Mouse (Mus musculus) embryonic facial prominence, embryonic 12.5 days (tissue): Measurements from ENCODE around the gene Ush2a. TPM values are rescaled to one million over a fixed set of nuclear protein-coding genes. Genes with fewer than 3 reads are reported as not detected.
A peak's percentile ranks its signal among the peaks of the same experiment; 100 is the strongest.

Source experiments
- ATAC-seq: fragments of 200-750 bp; cut with Nextera tagmentation; 2 replicates; pipeline ENCODE4 v1.8.0; 2017; ENCODE audit not compliant: insufficient number of reproducible peaks, insufficient read depth, low FRiP score, low TSS enrichment
- H3K27ac ChIP-seq: fragments of 300-500 bp; sonication (generic); 2 replicates; pipeline ENCODE4 v1.5.1; 2016; ENCODE audit warnings: mild to moderate bottlenecking
- H3K27me3 ChIP-seq: fragments of 300-500 bp; sonication (generic); 2 replicates; pipeline ENCODE4 v1.6.1; 2016; ENCODE audit warnings: mild to moderate bottlenecking, moderate library complexity
- H3K36me3 ChIP-seq: fragments of 300-500 bp; sonication (generic); 2 replicates; pipeline ENCODE4 v1.6.1; 2016; ENCODE audit warnings: mild to moderate bottlenecking
- H3K4me1 ChIP-seq: fragments of 300-500 bp; sonication (generic); 2 replicates; pipeline ENCODE4 v1.6.1; 2016
- H3K4me2 ChIP-seq: fragments of 300-500 bp; sonication (generic); replicated peaks from 2 replicates; pipeline ENCODE4 v1.6.1; 2016; ENCODE audit warnings: mild to moderate bottlenecking, moderate library complexity
- H3K4me3 ChIP-seq: fragments of 300-500 bp; sonication (generic); 2 replicates; pipeline ENCODE4 v1.5.1; 2016; ENCODE audit warnings: mild to moderate bottlenecking
- H3K9ac ChIP-seq: fragments of 300-500 bp; sonication (generic); 2 replicates; pipeline ENCODE4 v1.6.1; 2016; ENCODE audit warnings: mild to moderate bottlenecking, moderate library complexity
- H3K9me3 ChIP-seq: fragments of 300-500 bp; sonication (generic); 2 replicates; pipeline ENCODE4 v1.6.1; 2016; ENCODE audit warnings: mild to moderate bottlenecking, moderate library complexity
- WGBS: fragments of 180-500 bp; shearing (Covaris S2); methylation state at CpG from one replicate; pipeline ENCODE4 v1.1.7; 2016; 5-methylcytosine and 5-hydroxymethylcytosine counted together
- polyA plus RNA-seq: library from polyadenylated mRNA; unstranded; fragments of >200 nt; fragmentation: Nextera tagmentation; extraction: Ambion mirVana; gene quantifications from 2 replicates; pipeline ENCODE4 v1.2.1, GENCODE M21; 2016

Ush2a gene
- polyA plus RNA-seq, result 0.05 and 0.09 TPM in 2 replicates

- Histone ChIP-seq H3K9me3 (no peaks in the 10 kb centered on the region), H3K27ac (no peak within 1 kb of the TSS), H3K36me3 (no peaks in the 10 kb centered on the region), H3K4me1 (peaks cover 10% of the 10 kb centered on the region; the same call in 1 of the 2 replicates), H3K4me2 (no peak within 1 kb of the TSS), H3K4me3 (no peak within 1 kb of the TSS), H3K9ac (no peak within 1 kb of the TSS), H3K27me3 (no peaks in the 10 kb centered on the region)
- WGBS, result 56% methylated on average over 10 of the region's 10 CpGs
- no peak for ATAC-seq
These were observed at the start of gene Ush2a for GRCm38 (mm10) chr1:188261903-188262682. Gene Ush2a (plus strand): TSS chr1:188262023.

GRCm38 (mm10) chr1:188214885-188215611, 46.8 kb upstream of the Ush2a start:
- no peak overlapping the region for H3K4me3 ChIP-seq
- 56% methylated on average over 10 of the region's 10 CpGs for WGBS
- 0 out of 2 replicates have a peak, but pooled peaks cover 3% of the 10 kb centered on the region for H3K4me1 ChIP-seq
- no peak overlapping the region for H3K9ac ChIP-seq
- no peak overlapping the region for H3K4me2 ChIP-seq
- no peak overlapping the region for H3K27ac ChIP-seq
- H3K9me3 ChIP-seq, result no peaks in the 10 kb centered on the region
- ATAC-seq, result no peak
- H3K36me3 ChIP-seq, result no peaks in the 10 kb centered on the region
- no peaks in the 10 kb centered on the region for H3K27me3 ChIP-seq

- 82% methylated on average over 4 of the region's 4 CpGs for WGBS
- H3K4me2 ChIP-seq, result no peak overlapping the region
- ATAC-seq, result no peak
These were observed 40.5 kb upstream of the Ush2a start for GRCm38 (mm10) chr1:188221226-188221792.

GRCm38 (mm10) chr1:188233036-188233724, 28.6 kb upstream of the Ush2a start:
- ATAC-seq, result no peak
- Histone ChIP-seq H3K4me3 (no peak overlapping the region), H3K9ac (no peak overlapping the region)

More at GRCm38 (mm10) chr1:188221226-188221792, 40.5 kb upstream of the Ush2a start:
- no peak overlapping the region for H3K9ac ChIP-seq
- no peak overlapping the region for H3K4me3 ChIP-seq
- H3K27me3 ChIP-seq, result no peaks in the 10 kb centered on the region
- H3K9me3 ChIP-seq, result no peaks in the 10 kb centered on the region
- H3K4me1 ChIP-seq, result no peaks in the 10 kb centered on the region
- H3K27ac ChIP-seq, result no peak overlapping the region
- H3K36me3 ChIP-seq, result no peaks in the 10 kb centered on the region

GRCm38 (mm10) chr1:188238636-188239035, 23.2 kb upstream of the Ush2a start:
- no peak overlapping the region for H3K9ac ChIP-seq
- H3K36me3 ChIP-seq, result no peaks in the 10 kb centered on the region
- H3K4me3 ChIP-seq, result no peak overlapping the region
- H3K27ac ChIP-seq, result 0 out of 2 replicates have a peak overlapping the region, but pooled peaks have one; percentile 17
- ATAC-seq, result no peak
- no peak overlapping the region for H3K4me2 ChIP-seq
- no peaks in the 10 kb centered on the region for H3K4me1 ChIP-seq
- no peaks in the 10 kb centered on the region for H3K9me3 ChIP-seq
- H3K27me3 ChIP-seq, result no peaks in the 10 kb centered on the region

More at GRCm38 (mm10) chr1:188233036-188233724, 28.6 kb upstream of the Ush2a start:
- H3K9me3 ChIP-seq, result no peaks in the 10 kb centered on the region
- no peak overlapping the region for H3K4me2 ChIP-seq
- 82% methylated on average over 5 of the region's 5 CpGs for WGBS
- no peaks in the 10 kb centered on the region for H3K27me3 ChIP-seq
- no peak overlapping the region for H3K27ac ChIP-seq
- H3K4me1 ChIP-seq, result no peaks in the 10 kb centered on the region
- no peaks in the 10 kb centered on the region for H3K36me3 ChIP-seq

GRCm38 (mm10) chr1:188241766-188242165, 20.1 kb upstream of the Ush2a start:
- Histone ChIP-seq H3K4me2 (no peak overlapping the region), H3K36me3 (no peaks in the 10 kb centered on the region), H3K4me3 (no peak overlapping the region), H3K27me3 (no peaks in the 10 kb centered on the region), H3K4me1 (peaks cover 4% of the 10 kb centered on the region; the same call in 1 of the 2 replicates), H3K27ac (no peak overlapping the region), H3K9me3 (no peaks in the 10 kb centered on the region), H3K9ac (no peak overlapping the region)
- ATAC-seq, result no peak
- 95% methylated on average over 10 of the region's 10 CpGs for WGBS

GRCm38 (mm10) chr1:188257500-188257899, 4.3 kb upstream of the Ush2a start:
- ATAC-seq, result no peak
- no peak overlapping the region for H3K27ac ChIP-seq
- H3K4me2 ChIP-seq, result no peak overlapping the region
- H3K9me3 ChIP-seq, result no peaks in the 10 kb centered on the region
- H3K9ac ChIP-seq, result no peak overlapping the region
- H3K4me1 ChIP-seq, result peaks cover 10% of the 10 kb centered on the region; the same call in 1 of the 2 replicates
- 88% methylated on average over 7 of the region's 7 CpGs for WGBS
- no peaks in the 10 kb centered on the region for H3K27me3 ChIP-seq
- no peak overlapping the region for H3K4me3 ChIP-seq
- no peaks in the 10 kb centered on the region for H3K36me3 ChIP-seq

- no peak overlapping the region for H3K4me3 ChIP-seq
- ATAC-seq, result no peak
- no peak overlapping the region for H3K4me2 ChIP-seq
- H3K27ac ChIP-seq, result no peak overlapping the region
- no peak overlapping the region for H3K9ac ChIP-seq
- WGBS, result 63% methylated on average over 6 of the region's 6 CpGs
- H3K36me3 ChIP-seq, result no peaks in the 10 kb centered on the region
- no peaks in the 10 kb centered on the region for H3K9me3 ChIP-seq
- no peaks in the 10 kb centered on the region for H3K27me3 ChIP-seq
- H3K4me1 ChIP-seq, result peaks cover 10% of the 10 kb centered on the region; the same call in 1 of the 2 replicates
These were observed 1.3 kb upstream of the Ush2a start for GRCm38 (mm10) chr1:188260259-188261107.

- Histone ChIP-seq H3K4me2 (no peak overlapping the region), H3K27me3 (0 out of 2 replicates have a peak, but pooled peaks cover 3% of the 10 kb centered on the region), H3K4me1 (no peaks in the 10 kb centered on the region), H3K9me3 (no peaks in the 10 kb centered on the region), H3K9ac (no peak overlapping the region), H3K27ac (no peak overlapping the region), H3K4me3 (no peak overlapping the region), H3K36me3 (no peaks in the 10 kb centered on the region)
- no peak for ATAC-seq
- 74% methylated on average over 11 of the region's 11 CpGs for WGBS
These were observed 5.4 kb downstream of the Ush2a start for GRCm38 (mm10) chr1:188267127-188267722.

GRCm38 (mm10) chr1:188269071-188269470, 7.2 kb downstream of the Ush2a start:
- Histone ChIP-seq H3K4me3 (no peak overlapping the region), H3K27me3 (0 out of 2 replicates have a peak, but pooled peaks cover 3% of the 10 kb centered on the region), H3K9me3 (no peaks in the 10 kb centered on the region), H3K27ac (no peak overlapping the region), H3K4me2 (no peak overlapping the region), H3K36me3 (no peaks in the 10 kb centered on the region), H3K9ac (no peak overlapping the region), H3K4me1 (no peaks in the 10 kb centered on the region)
- ATAC-seq, result no peak
- WGBS, result 80% methylated on average over 6 of the region's 6 CpGs
